Mouse (Mus musculus): ENCODE measurements around the gene Glb1.
"Not testable (repeated sequence)": the region's sequence is repeated elsewhere in the genome, so short reads cannot be mapped to it uniquely, and the experiment has no call there.

The Glb1 gene

DNA sequence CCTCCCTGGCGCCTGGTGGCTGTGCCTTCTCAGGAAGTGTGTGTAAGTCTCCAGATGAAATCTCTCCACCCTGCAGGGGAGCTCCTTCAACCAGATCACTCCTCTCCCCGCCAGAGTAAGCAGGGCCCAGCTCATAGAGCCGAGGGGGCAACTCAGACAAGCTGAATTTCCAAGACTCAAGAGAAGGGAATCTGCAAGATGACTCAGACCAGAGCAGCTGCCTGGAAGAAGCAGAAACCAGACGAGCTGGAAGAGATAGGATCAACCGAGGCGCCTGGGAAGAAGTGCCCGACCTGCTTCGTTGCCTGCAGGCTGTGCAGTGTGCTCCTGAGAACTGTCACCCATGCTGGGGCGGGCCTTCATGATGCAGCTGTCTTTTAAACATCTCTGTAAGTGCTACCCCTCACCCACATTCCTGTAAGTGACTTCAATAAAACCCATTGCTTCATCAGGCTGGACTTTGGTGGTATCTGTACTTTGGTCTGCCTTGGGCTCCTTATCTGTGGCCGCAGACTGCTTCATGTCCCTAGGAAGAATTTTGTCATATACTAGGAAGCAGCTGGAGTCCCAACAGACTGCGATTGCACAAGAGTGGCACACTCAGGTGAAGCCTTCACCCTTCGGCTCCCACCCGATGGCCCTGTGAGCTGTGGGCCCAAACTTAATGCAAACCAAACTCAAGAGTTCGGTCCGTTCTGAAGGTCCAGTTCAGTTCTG lies 102.0 kb downstream of the Glb1 start:
- DNase-seq = no peak

DNA sequence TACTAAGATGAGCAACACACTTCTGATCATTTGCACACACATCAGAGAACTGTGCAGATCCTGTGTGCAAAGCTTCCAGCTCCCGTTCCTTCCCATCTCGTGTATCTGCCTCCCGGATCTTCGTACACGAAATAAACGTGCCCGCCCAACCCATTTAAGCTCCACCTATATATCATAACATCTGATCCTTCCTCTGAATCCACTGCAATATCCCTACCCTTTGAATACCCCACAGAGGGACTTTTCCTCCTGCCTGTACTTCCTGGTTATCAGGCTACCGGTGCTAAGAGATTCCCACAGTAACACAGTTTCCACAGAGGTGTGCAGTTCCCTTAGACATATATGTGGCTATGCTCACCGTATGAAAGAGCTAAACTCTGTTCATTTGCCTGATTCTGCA lies 103.9 kb downstream of the Glb1 start, which contains the start of gene Ccr4:
Gene Ccr4, minus strand, starts transcription at position 101 of the 400 bp plus-strand sequence.
- no peak for DNase-seq

DNA sequence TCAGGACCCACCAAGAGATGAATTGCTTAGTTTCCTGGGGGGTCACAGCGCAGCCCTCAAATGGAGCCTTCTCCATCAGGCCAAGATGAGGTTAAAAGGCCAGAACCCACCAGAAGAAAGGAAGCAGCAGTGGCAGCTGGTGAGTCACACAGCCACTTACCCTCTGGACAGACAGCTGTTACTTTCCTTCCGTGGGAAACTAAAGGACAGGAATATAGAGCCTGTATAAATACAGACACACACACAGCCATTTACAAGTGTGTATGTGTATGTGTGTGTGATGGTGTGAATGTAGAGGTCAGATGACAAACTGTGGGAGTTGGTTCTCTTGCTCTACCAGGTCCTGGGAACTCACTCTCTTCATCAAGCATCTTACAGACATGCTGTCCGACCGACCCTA lies 105.7 kb downstream of the Glb1 start:
- no peak for DNase-seq

DNA sequence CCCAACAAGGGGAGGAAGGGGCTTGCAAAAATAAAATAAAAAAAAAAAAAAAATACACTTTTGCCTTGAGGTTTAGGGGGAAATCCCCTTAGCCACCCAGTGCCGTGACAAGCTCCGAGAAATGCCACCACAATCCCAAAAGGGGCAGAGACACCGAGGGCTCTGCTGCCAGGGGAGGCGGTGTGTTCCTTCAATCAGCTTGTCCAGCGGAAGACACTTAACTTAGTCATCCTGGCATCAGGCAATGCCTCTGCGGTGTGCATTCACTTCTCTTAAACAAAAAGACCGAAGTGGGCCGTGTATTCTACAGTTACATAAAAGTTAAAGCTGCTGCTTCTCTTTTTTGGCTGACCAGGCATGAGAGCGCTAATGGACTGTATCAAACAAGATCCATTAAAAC lies 106.5 kb downstream of the Glb1 start:
- no peak for DNase-seq

DNA sequence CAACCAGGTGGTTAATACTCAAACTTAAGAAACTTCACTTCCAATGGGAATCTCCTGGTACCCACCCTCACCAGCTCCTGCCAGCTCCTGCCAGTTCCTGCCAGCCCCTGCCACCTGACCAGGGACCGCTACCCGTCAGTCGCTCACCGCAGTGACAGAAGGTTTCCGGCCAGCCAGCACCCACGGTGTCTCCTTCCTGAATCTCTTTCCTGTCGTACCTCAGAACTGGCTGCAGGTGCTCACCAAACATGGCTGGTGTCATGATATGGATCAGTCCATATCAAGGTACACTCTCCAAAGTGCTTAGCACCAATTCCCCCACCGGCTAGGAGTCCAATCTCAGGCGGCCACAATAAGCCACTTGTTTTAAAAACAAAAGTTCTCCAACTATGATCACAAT lies 108.9 kb downstream of the Glb1 start:
- DNase-seq = no peak

DNA sequence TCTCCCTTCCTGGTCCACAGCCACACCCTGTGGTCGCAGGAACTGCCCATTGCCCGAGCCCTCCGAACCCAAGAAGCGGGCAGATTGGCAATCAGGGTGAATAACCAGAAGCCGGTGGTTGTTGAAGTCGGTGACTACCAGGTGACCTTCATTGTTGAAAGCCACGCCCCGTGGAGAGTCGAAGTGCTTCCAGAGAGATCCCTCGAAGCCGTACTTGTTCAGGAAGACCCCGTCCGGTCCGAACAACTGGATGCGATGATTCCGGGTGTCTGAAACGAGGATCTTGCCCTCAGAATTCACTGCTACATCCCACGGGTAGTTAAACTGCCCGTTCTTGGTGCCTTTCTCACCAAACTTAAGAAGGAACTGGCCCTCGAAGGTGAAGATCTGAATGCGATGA lies 112.0 kb downstream of the Glb1 start:
- DNase-seq = no peak

DNA sequence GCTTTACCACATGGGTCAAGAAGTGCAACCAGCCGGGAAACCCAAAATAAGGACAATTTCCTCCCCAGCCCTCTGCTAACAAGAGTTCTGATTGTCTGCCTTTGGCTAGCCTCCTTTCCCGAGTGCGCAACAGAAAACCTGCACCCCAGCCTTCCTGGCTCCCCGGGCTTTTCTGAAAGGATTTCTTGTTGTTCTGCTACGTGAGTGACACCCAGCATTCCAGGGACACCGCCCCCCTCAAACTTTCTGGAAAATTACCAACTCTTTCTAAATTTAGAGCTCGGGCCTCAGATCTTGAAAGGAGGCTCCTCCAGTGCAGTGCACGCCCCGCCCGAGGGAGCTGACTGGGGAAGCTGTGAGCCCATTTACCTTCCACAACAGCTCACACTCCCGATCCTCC lies 114.5 kb downstream of the Glb1 start, which contains the start of gene C130032M10Rik:
Gene C130032M10Rik, plus strand, starts transcription at position 334 of the 400 bp plus-strand sequence.
- no peak for DNase-seq

DNA sequence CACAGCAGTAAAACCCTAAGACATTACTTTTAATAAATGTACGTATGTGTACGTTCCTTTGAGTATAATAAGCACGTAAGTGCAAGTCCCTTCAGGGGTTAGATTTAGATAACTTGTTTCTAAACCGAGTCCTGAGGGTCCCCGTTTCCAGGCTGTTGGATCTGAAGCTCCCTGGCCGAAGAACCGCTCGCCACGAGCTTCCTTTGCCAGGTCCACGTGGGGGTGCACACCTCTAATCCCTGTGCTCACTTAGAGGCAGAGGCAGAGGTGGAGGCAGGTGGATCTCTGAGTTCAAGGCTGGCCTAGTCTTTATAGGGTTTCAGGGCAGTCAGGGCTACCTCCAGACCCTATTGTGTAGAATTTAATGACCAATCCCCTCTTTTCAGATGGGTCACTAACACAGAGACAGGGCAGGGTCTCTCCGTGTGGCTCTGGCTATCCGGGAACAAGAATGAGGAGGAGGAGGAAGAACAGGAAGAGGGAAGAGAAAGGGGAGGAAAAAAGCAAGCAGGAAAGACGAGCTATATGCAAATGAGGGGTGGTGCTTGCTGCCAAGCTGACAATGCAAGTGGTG lies 117.1 kb downstream of the Glb1 start:
- no peak for DNase-seq

DNA sequence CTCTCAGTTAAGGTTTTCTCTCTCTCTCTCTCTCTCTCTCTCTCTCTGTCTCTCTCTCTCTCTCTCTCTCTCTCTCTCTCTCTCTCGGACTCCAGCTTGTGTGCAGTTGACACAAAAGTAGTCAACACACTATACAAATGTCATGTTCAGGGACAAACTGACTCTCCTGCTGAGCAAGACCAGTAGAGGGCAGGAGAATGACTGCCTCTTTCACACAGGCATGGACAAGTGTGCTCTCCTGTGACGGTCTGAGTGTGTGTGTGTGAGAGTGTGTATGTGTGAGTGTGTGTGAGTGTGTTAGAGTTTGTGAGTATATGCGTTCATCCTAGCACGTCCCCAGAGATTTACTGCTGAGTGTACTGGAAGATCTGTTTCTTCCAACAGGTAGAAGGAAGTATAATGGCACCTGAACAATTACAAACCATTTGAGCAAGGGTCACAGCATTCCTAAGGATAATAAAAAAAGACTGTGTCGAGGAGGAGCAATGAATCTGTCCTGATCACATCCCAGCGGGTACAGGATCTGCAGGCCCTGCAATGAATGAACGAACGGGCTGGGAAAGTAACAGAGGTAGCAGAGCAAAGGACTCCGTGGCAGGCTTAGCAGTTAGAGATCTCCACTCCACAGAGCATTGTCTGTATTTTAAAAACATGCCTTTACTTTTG lies 118.1 kb downstream of the Glb1 start:
- no peak for DNase-seq

DNA sequence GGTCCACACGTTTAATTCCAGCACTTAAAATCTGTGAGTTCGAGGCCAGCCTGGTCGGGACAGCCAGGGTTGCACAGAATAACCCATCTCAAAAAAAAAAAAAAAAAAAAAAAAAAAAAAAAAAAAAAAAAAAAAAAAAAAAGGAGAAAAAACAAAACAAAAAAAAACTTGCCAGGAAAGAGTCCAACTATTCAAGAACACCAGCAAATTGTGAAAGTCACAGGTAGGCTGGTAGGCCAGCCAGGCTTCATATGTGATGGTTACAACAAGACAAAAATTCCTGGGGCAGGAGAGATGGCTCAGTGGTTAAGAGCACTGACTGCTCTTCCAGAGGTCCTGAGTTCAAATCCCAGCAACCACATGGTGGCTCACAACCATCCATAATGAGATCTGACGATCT lies 119.7 kb downstream of the Glb1 start:
- DNase-seq = not testable (repeated sequence)

DNA sequence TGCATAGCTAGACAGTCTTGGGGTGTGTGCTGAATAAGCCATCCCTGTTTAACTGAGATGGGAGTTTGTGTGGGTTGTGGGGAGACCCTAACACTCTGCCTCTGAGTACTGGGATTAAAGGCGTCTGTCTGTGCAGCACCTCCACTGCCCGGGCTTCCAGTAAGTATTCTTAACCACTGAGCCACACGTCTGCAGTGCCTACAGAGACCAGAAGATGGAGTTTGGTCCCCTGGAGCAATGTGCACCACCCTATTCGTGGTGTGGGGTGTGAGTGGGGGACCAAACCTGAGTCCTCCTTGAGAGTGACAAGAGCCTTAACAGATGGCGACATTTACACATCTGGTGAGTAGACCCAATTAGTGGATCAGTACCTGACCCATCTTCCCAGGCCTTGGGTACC lies 121.2 kb downstream of the Glb1 start:
- no peak for DNase-seq

DNA sequence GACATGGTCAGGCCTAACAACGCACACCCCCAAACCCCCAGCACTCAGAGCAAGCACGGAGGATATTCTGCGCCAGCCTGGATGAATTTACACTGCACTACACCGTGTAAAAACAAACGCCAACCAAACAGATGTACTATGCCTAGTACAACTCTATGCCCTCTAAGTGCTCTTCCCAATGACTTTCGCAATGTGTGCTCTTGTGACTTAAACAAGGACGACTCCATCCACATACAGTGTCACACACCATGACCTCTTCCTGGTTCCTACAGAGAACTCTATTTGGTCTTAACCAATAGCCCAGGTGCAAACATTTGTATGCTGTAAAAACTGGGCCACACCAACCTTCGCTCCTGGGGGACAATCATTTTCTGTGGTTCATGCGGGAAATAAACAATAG lies 121.6 kb downstream of the Glb1 start:
- no peak for DNase-seq
